Mouse (Mus musculus): ENCODE data around the gene Wbp4.
"Not testable (repeated sequence)": the region's sequence is repeated elsewhere in the genome, so short reads cannot be mapped to it uniquely, and the experiment has no call there.

The Wbp4 gene

GRCm38 (mm10) chr14:79451681-79452590 lies 29.4 kb downstream of the Wbp4 start, which contains the start of gene Kbtbd6:
Gene Kbtbd6 (plus strand): TSS chr14:79451835.
- DNase-seq, result peak; percentile 78 to 85

- no peak for DNase-seq
Measured at GRCm38 (mm10) chr14:79445055-79445620, 36.2 kb downstream of the Wbp4 start.

- no peak for DNase-seq
Measured at GRCm38 (mm10) chr14:79444601-79445000, 36.7 kb downstream of the Wbp4 start.

GRCm38 (mm10) chr14:79441441-79441840 lies 39.9 kb downstream of the Wbp4 start:
- DNase-seq, result peak in 1 of 2 experiments; percentile 10

- DNase-seq, result no peak
Measured at GRCm38 (mm10) chr14:79440655-79441054, 40.7 kb downstream of the Wbp4 start.

- no peak for DNase-seq
Measured at GRCm38 (mm10) chr14:79434068-79434467, 47.3 kb downstream of the Wbp4 start.

GRCm38 (mm10) chr14:79426730-79427365 lies 54.5 kb downstream of the Wbp4 start:
- not testable (repeated sequence) for DNase-seq

- peak; percentile 97 for DNase-seq
Measured at GRCm38 (mm10) chr14:79425979-79426729, 55.2 kb downstream of the Wbp4 start, which contains the start of gene Kbtbd7. Gene Kbtbd7 (plus strand): TSS chr14:79426511.

GRCm38 (mm10) chr14:79420083-79420685 lies 61.1 kb downstream of the Wbp4 start:
- no peak for DNase-seq

GRCm38 (mm10) chr14:79413121-79413520 lies 68.2 kb downstream of the Wbp4 start:
- DNase-seq, result no peak

- DNase-seq, result no peak
Measured at GRCm38 (mm10) chr14:79410662-79411061, 70.7 kb downstream of the Wbp4 start.
